Mouse (Mus musculus) WW6 (cell line): Measurements from ENCODE around the gene Six3.

Experiments
- DNase-seq: peaks from one replicate; pipeline ENCODE4 v3.0.0-alpha.2; 2013; ENCODE audit warnings: low read depth, low spot score

Six3 gene

DNA sequence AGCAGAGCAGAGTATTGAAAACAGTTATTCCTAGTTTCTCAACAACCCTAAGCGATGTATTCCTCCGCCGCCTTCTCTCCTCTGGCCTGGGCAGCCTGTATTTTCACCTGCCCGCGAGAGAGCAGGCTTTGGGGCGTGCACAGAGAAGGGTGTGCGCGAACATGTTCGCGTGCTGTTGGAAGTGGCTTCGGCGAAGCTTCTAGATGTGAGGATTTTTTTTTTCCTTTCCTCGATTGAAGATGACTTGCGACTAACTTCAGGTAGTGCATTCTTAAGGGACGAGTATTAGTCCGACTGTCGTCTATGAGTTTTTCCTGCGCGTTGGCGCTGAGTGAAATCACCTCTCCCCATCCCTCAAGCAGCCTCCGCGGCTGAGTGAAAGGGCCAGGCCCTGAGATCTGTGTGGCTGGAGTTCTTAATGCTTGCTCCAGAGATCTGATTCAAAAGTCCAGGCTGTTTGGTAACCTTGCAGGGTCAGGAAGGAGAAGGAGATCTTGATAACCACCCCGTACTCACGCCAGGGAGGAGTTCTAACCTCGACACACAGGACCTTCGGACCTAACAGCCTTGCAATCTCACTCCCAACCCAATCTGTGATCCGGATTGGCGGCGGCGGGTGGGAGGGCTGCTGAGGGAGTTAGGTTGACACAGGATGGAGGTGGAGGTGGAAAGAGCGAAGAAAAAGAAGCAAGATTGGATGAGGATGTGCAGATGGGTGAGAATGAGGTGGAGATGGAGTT, 712 bp upstream of the Six3 start:
- DNase-seq: no peak

DNA sequence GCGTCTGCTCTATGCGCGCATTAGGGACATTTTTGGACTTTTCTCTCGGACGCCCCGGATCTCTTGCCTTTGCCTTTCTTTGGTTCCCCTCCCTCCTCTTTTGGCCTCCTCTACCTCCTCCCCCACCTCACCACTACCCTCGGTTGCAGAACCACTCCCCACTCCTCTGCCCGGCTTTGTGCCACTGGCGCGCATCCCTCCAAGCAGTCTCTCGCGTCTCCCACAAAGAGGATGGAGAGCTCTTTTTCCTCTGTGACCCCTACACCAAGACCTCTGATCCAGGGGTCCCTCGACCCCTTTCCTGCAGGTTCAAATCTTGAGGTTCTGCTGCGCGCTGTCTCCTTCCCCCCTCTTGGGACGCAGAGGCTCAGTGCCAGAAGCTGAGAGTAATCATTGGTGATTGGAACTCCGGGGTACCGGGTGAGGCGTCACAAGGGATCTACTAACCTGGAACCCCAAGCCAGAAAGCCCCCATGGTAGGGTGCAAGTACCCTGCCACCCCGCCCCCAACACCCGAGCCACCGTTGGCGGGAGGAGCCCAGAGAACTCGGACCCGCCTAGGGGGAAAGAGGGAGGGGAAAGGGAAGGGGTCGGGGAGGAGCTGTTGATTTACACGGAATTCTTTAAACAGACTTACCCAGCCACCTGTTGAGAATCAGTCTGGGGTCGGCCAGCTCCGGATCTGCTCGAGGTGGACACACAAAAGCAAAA, 758 bp downstream of the Six3 start:
- DNase-seq: no peak

DNA sequence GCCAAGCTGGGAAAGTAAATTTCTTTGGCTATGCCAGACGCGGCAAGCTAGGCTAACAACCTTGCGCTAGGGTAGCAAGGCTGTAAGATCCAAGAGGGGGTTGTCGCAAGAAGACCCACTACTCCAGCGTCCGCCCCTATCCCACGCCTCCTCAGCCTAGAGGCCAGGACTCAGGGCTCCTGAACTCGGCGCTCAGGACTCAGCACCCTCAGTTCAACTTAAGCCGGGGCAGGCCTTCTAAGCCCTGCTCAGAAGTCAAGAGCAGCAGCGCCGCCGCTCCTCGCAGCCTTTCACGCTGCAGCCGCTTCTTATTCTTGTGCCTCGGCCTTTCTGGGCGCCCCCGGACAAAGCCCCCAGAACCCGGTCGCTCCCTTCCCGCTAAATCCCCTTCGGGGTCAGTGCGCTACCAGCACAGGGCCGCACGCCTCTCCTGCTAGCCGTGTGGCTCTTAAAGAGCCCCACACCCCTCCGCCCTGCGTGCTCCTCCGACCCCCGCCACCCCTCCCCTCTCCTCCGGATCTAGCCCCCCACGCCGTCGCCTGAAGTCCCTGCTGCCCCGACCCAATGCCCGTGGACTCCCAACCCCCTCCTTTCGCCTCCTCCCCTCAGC, 1.4 kb downstream of the Six3 start:
- DNase-seq: no peak

DNA sequence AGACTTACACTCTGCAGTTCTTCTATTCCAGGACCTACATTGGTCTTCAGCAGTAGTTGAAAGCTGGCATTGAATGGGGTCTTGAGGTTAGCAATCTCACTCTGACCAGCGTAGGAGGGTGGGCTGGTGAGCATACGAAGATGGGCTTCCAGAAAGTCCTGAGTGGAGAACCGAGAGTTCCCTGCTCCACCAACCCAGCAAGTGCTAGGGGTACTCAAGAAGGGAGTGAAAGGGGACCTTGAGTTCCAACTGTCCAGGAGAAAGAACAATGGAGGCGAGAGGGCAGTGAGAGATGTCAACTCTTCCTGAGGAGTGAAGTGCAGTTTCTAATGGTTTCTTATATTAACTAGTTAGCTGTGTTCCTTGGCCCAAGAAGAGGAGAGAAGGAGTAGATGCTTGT, 2.2 kb downstream of the Six3 start:
- no peak for DNase-seq

DNA sequence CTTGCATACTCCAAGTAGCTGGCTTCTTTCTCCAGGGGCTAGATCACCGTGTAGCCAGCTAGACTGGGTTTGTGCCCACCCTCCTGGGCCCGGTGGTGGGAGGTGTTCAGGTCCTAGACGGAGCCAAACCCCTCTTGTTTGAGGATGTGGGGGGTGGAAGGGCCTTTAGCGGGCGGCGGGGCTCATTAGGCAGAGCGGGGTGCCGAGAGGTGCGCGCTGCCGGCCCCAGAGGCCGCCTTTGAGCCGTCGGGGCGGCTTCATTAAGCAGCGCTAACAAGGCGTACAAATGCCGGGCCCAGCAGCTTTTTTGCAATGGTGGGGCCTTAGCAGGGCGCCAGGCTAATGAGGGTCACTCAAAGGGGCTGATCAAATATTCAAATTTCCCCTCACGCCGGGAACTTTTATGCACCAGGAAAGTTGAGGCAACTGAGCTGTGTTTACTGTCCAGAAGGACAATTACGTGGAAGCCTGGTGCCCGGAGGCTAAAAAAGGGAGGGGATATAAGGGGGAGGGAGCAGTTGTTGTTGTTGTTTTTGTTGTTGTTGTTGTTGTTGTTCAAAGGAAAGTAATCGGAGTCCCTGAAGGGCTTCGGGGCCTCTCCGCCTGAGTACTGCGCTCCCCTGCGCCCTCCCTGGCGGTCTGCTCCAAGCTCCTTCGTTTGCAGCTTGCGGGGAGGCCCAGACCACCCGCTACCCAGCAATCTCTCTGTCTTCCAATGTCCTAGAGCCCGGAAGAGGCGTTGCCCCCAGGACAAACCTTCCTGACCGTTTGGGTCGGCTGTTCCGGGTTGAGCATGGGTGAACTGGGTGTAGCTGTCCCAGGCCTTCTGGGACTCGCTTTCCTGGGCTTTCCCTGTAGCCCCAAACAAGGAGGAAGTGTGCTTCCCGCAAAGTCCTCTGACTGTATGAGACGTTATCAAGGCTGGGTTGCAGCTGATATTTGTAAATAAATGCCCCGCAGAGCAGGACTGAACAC, 3.4 kb downstream of the Six3 start:
- no peak for DNase-seq

DNA sequence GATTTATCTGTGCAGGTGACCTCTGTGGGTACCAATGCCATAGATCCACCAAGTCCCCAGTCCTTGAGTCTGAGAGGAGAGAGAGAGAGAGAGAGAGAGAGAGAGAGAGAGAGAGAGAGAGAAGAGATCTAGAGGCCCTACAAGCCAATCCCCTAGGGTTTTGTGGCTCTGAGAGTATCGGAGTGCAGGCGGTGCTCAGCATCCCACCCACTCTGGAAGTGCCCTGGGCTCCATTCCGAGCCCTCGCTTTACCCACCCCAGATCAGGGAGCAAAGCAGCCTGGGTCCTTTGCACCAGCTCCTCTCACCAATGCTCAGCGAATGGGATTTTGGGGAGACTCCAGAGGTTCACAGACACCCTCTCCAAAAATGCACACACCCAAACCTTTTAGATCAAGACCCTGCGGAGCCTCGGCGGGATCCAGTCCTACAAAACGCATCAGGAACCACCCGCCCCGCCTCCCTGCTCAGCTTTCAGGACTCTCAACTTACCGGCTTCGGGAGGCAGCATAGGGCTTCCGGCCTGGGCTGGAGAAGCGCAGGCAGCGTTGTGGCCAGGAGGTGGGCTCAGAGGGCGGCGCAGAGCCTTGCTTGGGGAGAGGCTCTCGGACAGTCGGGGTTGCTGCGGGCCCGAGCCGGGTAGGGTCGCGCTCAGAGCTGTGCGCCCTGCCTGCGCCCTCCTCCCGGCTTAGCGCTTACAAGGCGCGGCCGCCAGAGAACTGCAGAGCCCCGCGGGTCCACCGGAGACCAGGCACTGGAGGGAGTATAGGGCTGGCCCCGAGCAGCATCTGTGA, 4.4 kb downstream of the Six3 start:
- no peak for DNase-seq

DNA sequence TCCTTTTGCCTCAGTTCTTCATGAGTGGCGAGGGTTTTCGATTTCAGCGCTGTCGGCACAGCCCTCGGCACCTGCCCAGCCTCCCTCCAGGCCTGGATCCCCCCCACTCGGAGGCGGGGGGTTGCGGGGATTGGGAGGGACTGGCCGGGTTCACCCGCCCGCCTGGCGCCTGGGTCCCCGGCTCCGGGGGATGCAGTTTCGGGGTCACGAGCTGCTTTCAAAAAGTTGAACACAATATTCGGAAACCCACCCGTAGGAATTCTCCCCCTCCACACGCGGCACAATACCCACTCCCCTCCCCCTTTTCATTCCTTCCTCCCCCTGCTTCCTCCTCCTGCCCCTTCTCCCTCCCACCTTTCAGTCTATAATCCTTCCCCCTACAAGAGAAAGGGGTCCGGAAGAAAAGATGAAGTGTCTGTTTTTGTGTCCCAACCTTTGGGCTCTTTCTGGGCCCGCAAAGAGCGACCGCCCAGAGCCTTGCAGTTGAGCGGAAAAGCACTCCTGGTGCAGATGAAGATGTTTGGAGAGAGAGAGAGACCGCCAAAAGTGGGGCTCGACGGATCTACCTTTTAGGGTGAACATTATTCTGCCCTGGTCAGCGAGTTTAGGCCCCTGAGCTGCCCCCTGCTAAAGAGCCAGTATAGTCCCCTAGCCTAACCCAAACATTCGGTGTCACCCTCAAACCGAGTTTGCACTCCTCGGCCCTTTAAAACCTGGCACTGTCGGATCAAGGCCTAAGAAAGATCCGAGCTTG, 5.1 kb downstream of the Six3 start:
- no peak for DNase-seq

DNA sequence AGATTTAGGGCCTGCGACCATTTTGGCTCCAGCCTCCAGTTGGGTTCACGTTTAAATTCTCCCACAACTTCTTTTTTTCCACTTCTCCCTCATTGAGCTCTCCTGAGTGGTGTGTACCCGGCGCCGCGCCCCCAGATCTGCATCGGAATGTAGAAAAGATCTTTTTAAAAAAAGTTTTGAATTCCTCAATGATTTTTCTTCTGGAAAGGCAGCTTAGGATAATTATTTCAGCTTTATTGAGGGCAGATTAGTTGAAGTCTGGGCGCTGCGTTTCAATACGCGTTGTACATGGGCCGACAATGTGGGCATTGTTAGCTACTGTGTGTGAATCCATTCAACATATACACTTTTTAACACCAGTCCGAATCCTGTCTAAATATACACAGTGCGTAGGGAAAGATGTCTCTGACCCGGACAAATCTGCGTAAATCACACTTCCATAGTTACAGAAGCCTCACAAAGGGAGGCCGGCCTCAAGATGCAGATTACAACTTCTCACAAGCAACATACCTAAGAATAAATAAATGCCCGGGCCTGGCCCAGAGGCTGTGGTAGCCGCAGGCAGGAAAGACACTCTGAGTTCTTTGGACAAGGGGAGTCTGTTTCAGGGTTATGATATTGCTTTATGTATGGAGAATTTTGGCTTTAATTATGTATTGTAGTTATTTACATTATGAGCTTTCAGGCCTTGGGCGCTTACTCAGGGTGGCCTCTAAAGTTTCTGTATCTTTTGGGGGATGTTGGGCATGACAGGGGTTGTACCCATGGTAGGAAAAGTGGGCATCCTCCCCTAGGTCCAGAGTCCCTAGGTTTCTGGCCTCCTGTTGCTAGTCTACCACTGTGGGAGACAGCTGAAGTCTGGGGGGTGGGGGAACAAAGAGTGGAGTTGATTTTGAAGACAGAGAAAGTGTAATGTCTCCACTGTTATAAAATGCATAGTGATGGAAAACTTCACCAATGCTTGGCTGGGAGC, 6.0 kb downstream of the Six3 start:
- DNase-seq: no peak

DNA sequence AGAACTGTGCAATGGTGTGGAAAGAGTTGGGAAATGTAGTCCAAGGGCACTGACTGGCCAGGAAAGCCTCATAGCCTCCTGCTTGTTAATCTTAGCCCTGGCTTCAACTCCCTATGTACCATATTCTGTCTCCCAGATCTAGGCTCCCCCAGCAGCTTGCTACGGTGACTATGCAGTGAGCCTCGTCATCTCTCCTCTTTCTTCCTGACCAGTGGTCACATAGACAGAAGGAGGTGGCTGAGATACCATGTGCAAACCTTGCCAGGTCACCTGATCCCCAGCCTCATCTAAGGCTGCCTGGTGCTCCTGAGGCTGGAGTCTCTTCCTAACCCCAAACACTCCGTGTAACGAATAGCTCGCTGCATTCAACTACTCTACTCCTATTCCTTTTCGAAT, 6.7 kb downstream of the Six3 start:
- DNase-seq: no peak

DNA sequence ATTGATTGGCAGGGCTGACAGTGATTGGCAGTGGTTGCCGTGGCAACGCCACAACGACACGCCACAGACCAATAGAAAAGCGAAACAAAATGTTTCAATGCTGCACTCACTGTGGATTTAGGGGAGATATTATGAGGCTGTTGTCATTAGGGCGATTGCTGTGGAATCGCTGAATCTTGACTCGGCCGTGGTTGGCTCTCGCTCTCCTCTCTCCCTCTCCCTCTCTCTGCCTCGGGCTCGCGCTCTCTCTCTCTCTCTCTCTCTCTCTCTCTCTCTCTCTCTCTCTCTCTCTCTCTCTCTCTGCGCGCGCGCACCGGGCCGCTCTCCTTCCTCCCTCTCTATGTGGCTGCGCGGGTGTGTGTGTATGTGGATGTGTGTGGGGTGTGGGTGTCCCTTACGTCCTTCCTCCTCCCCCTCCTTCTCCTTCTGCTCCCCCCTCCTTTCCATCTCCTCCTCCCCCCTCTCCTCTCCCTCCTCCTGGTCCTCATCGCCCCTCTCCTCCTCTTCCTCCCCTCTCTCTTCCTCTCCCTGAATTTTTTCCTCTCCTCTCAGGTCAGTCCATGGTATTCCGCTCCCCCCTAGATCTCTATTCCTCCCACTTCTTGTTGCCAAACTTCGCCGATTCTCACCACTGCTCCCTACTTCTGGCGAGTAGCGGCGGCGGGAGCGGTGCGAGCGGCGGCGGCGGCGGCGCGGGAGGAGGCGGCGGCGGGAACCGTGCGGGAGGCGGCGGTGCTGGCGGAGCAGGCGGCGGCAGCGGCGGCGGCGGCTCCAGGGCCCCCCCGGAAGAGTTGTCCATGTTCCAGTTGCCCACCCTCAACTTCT, 7.5 kb downstream of the Six3 start:
- no peak for DNase-seq

DNA sequence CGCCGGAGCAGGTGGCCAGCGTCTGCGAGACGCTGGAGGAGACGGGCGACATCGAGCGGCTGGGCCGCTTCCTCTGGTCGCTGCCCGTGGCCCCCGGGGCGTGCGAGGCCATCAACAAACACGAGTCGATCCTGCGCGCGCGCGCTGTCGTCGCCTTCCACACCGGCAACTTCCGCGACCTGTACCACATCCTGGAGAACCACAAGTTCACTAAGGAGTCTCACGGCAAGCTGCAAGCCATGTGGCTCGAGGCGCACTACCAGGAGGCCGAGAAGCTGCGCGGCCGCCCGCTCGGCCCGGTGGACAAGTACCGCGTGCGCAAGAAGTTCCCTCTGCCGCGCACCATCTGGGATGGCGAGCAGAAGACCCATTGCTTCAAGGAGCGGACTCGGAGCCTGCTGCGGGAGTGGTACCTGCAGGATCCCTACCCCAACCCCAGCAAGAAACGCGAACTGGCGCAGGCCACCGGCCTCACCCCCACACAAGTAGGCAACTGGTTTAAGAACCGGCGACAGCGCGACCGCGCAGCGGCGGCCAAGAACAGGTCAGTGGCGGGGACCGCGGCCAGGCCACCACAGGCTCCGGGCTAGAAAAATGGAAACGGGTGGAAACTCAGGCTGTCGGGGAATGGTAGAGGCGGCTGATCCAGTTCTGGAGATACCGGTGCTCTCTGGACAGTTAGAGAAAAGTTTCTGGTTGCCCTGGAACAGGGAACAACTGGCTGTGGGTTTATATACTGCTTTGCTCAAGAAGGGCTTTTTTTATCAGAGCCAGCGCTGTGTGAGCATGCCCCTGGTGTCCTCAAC, 8.3 kb downstream of the Six3 start:
- DNase-seq: no peak

DNA sequence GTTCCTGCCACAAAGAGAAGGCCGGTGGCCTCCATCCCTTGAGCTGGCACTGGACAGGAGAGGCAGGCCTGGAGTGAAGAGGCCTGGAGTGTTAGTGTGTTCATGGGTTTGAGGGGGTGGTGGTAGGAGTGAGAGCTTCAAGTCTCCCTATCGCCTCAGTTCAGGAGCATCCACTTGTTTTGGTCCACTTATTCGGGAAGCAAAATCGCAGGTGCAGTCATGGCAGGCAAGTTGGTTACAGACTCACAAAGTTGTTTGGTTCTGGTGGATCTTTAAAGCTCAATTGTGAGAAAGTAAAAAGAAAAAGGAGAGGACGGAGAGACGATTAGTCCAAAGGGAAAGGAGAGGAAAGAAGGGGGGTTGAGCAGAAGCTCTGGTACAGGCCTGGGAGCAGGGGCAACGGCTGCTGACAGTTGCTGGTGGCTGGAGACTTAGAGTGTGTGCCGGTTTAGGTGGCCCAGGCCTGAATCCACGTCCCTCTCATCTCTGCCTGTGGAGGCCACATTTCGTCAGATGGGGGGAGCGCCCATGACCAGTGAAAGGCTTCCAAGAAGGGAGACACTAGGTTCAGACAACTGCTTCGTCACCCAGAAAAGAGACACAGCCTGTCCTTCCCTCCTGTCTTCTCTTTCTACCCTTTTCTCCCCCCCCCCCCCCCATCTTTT, 9.2 kb downstream of the Six3 start:
- DNase-seq: no peak

DNA sequence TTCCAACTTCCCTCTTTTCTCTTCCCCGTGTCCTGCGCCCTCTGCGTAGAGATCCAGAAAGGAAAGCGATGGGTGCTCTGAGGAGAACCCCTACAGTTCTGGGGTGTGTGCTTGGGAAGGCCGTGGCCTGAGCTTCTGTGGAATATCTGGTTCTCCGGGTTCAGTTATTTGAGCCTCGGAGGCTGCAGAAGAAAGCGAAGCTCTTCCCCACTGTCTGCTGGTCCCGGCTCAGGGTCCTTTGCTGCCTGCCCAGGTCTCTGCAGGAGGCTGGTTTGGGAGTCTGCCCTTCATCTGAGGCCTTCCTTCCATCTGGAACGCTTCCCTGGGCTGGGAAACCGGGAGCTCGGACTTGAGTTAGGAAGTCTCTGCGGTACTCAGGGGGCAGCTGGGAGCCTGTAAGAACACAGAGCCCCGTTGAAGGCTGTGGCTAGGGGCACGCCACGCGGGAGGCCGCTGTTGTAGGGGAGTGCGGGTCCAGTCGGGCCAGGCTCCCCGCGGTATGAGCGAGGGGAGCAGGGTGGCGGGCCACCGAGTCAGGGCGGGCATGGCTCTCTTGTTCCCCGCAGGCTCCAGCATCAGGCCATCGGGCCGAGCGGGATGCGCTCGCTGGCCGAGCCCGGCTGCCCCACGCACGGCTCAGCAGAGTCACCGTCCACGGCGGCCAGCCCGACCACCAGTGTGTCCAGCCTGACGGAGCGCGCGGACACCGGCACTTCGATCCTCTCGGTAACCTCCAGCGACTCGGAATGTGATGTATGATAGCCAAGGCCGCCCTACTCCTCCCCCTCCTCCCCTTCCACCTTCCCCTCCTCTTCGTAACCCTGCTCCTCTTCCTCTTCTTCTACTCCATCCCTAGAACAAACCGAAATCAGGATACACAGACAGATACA, 10.0 kb downstream of the Six3 start:
- no peak for DNase-seq

DNA sequence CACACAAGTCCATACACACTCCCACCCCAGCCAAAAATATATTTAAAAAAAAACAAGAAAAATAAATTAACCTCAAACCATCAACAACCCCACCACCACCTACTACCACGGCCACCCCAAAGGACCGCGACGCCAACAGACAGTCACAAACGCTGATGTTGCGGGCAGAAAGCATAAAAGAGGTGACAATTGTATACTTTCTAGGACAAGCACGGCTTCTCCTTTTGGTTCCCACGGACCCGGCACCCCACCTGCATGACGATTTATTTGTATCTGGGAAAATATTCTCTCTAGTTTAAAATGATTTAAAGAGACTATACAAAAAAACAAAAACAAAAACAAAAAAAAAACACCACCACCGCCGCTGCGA, 10.6 kb downstream of the Six3 start:
- no peak for DNase-seq

DNA sequence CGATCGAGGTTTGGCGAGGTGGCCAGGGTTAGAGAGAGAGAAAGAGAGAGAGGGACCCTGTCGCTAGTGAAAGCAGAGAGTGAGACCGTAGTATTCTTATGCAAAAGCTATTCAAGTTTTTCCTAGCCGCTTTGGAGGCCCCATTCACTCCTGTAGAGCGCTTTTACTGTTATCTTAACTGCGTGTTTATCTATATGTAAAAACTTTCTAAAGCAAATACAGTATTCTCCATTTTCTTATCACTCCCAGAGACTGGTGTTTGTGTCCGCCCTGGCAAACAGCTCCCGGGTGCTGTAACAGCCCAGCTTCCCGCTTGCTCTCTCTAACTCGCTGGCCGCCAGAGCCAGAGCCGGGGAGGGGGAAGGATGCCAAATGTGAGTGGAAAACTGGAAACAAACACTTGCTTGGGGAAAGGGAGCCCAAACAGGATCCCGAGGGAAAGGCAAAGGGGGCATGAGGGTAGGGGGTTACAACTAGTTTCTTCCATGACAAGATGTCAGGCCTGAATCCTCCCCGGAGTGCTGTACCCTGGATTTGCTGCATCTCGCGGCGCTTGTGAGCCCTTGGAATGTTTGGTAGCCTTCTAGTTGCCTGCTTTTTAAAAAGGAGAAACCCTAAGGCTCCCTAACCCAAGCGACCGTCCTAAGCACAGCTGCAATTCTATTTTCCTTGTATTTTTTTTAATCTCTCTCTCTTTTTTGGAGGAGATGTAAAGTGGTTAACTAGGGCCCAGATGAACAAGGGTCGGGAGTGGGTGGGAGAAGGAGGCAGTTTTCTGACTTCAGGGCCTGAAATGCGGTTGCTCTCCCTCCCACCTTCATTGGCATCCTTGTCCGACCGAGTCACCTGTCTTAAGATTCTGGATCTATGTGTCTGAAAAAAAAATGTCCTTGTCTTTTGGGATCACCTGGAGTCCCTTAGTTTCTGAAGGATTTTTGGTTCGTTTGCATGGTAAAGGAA, 11.9 kb downstream of the Six3 start:
- DNase-seq: no peak
